Mouse (Mus musculus) kidney, postnatal 14 days (tissue): Measurements from ENCODE around the gene 1700022I11Rik.

Experiments
- DNase-seq: peaks from one replicate; pipeline ENCODE4 v3.0.0; 2022; ENCODE audit warnings: mixed read lengths

Gene 1700022I11Rik

GRCm38 (mm10) chr4:43004951-43005350 lies 35.5 kb downstream of the 1700022I11Rik start:
- no peak for DNase-seq

- DNase-seq, result peak; percentile 57
Observed at GRCm38 (mm10) chr4:43005765-43006164, 36.4 kb downstream of the 1700022I11Rik start.

DNA sequence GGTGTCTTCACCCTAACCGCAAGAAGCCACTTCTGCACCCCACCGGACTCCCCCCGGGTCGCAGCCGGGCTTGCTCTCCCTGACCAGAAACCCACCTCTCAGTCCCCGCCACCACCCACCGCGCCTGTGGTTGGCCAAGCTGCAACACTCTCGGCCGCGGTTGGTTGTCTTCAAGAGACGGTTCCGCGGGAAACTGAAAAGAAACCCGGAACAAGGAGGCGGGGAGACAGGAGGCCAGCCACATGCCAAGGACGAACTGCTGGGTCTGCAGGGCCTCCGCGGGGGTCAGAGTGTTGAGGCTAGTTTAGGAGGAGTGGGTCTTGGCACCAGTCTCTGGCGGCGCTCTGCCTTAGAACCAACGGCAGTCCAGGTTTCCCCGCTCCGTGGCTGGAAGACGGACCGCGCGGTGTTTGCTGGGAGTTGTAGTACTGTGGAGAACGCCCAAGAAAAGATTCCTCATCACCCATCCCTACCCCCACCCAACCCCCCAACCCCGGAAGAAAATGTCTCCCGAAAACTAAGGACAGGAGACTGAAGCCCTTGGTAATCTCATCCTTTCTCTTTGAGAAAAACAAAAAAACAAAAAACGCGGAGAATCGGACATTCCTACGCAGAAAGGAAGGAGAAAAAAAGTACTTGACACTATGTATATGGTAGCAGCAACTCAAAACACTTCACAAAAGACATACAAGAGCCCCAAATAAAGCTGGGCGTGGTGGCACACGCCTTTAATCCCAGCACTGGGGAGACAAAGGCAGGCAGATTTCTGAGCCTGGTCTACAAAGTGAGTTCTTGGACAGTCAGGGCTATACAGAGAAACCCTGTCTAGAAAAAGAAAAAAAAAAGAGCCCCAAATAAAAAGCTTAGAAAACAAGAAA lies 41.0 kb downstream of the 1700022I11Rik start, which contains the start of gene Fancg:
TSS of gene Fancg (minus strand) at position 346 of the 878 bp plus-strand sequence.
- DNase-seq, result peak; percentile 90

DNA sequence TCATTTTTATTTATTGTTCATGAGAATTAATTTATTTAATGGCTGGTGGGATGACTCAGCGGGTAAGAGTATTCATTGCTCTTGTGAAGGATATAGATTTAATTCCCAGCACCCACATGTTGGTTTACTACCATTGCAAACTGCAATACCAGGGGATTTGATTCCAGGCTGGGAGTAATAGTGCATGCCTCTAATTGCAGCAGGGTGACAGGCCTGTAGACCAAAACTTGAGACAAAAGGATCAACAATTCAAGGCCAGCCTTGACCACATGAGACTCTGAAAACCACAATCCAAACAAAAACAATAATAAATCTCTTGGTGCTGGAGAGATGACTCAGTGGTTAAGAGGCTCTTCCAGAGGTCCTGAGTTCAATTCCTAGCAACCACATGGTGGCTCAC lies 42.7 kb downstream of the 1700022I11Rik start:
- DNase-seq, result no peak

DNA sequence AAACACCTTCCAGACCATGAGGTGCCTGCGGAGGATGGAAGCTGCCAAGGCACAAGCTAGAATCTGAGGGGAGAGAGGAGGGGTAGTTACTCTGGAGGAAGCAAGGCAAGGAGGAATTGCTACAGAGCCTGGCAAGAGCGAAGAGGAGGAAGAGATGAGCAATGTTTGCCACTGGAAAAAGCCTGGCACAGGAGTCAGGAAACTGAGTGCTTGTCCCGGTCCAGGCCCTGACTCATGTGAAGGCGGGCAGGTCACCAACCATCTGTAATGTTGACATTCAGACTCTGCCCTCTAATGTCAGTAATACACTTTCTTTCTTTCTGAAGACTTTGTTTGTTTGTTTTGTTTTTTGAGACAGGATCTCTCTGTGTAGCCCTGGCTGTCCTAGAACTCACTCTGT lies 48.8 kb downstream of the 1700022I11Rik start:
- DNase-seq, result no peak

DNA sequence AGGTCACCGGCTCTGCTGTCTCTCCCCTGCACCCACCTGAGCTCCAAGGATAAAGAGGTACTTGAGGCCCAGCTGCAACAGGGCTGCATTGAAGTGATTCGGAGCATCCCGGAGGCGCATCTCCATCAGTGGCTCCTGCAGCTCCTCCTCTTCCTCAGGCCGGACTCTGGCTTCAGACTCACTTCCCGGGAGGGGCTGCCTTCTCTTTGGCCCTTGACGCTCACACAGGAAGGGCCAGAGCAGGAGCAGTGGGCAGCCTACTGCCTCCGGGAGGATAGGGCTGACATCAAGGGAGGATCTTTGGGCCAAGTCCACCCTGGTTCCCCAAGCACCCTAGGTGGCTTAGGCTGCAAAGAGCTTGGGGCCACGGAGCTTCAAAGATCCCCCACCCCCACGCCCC lies 49.8 kb downstream of the 1700022I11Rik start:
- no peak for DNase-seq

DNA sequence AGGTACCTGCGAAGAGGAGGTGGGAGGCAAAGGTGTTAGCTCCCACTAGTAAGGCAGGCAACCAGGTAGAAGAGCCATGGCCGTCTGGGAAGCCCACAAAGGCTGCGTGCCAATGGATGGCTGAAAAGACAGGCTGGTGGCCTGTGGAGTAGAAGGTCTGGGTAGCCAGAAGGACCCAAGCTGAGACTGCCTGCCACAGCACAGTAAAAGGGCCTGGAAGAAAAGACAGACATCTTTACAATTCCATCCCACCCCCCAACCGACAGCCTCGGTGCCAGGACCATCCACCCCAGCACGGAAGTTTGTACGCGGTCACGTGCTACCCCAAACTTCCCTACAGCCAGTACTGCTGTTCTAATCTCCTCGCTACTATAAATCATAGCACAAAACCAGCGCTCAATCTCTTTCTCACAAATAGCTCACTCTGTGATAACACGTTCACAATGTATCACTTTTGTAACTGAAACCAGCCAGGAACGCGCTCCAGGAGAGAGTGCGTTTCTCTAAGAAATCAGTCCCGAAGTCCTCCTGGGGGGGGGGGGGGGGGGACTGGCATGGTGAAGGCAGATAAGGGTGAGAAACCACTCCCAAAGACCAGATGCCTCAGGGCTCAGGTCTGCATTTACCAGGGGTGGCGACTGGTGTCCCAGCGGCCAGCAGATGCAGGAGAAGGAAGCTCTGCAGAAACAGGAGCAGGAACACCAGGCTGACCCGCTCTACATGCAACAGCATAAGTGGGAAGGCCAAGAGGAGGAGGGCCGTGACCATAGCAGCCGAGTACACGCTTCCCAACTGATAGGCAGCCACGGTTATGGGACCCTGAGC lies 50.4 kb downstream of the 1700022I11Rik start:
- no peak for DNase-seq

DNA sequence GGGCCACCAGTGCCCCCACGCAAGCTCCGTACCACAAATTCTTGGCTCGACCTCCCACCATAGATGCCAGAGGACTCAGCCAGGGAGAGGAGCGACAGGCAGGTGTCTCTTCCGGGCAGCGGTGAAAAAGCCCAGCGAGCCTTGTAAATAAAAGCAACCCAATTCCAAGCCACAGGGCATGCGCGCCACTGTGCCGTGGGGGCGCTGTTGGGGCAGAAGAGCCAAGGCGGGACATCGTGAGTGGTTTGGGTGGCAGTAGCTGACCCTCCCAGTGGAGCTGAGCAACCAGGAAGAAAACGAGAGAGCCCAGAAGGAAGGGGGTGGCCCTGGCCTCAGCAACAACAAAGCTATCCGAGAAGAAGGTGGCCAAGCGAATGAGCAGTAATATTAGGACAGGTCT lies 51.5 kb downstream of the 1700022I11Rik start:
- no peak for DNase-seq

- DNase-seq, result no peak
Observed at GRCm38 (mm10) chr4:43021341-43021740, 51.9 kb downstream of the 1700022I11Rik start.

- no peak for DNase-seq
Observed at GRCm38 (mm10) chr4:43024673-43025072, 55.3 kb downstream of the 1700022I11Rik start.

GRCm38 (mm10) chr4:43025084-43025960 lies 55.9 kb downstream of the 1700022I11Rik start, which contains the start of gene Pigo:
Pigo (minus strand) TSS chr4:43025819.
- peak; percentile 96 for DNase-seq

DNA sequence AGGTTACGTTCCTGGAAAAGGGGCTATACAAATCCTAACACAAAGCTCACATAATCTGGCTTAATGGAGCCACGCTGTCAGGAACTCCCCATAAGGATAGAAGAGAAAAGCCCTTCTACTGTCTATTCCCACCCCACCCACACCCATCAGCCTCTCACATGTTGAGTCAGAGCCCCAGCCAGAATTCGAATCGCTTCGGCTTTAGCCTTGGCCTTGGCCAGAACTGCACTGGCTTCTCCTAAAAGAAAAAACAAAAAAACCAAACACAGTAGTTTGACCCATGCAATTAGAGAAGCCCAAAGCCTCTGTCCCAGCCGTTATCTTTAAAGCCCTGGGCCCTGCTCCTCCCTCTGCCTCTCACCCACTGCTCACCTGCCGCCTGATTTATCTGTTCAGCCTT lies 59.7 kb downstream of the 1700022I11Rik start:
- DNase-seq, result no peak

- DNase-seq, result no peak
Observed at GRCm38 (mm10) chr4:43029749-43030148, 60.3 kb downstream of the 1700022I11Rik start.

DNA sequence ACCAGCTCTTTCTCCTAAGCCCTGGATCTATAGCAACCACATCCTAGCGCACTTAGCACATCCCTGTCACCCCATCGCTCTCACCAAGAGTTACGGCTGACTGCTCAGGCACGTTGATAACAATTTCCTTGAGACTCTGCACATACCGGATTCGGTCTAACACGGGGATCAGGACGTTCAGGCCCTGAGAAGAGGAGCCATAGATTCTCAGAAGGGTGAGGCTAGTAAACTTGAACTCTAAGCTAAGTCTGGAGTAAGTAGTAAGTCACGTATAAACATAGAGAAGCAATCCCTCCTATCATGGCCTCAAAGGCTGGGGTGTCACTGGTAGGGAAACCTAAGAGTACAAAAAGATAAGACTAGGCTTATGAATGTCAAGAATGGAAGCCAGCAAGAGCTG lies 60.9 kb downstream of the 1700022I11Rik start:
- no peak for DNase-seq

DNA sequence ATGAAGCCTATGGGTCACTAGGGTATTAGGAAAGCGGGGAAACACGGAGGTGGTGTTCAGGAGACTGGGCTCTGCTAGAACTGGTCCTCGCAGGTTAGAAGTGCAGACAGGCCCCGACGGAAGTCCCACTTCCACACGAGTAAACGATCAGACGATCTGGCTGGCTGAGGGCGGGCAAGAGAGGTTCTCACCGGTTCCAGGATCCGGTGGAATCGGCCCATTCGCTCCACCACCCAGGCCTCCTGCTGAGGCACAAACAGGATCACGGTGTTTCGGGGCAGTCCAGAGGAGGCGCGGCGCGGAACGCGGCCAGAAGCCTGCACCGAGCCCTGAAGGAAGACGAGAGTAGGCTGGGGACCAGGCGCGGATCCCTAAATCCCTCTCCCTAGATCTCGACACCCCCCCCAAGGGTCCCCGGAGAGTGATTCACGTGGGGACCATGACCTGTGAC lies 61.4 kb downstream of the 1700022I11Rik start:
- peak; percentile 63 for DNase-seq

- DNase-seq, result peak; percentile 96
Observed at GRCm38 (mm10) chr4:43031237-43031995, 62.0 kb downstream of the 1700022I11Rik start, which contains the start of gene Stoml2. Stoml2 (minus strand) TSS chr4:43031710.

- DNase-seq, result no peak
Observed at GRCm38 (mm10) chr4:43032501-43032900, 63.1 kb downstream of the 1700022I11Rik start.
